Mouse (Mus musculus) liver, embryonic 14.5 days (tissue): Measurements from ENCODE around the gene Cmas. TPM values are rescaled to one million over a fixed set of nuclear protein-coding genes. Genes with fewer than 3 reads are reported as not detected.

Source experiments
- ATAC-seq: fragments of 200-750 bp; cut with Nextera tagmentation; 2 replicates; pipeline ENCODE4 v1.8.0; 2017; ENCODE audit warnings: moderate number of reproducible peaks, mild to moderate bottlenecking, moderate library complexity; ENCODE audit not compliant: insufficient read depth
- DNase-seq, 3 experiments: peaks; one replicate each; pipeline ENCODE4 v3.0.0-alpha.2; 2012 to 2013; ENCODE audit warnings: low read depth in 3 of 3, low spot score in 3 of 3
- H3K27ac ChIP-seq: fragments of 300-500 bp; sonication (generic); 2 replicates; pipeline ENCODE4 v1.5.1; 2014; ENCODE audit warnings: moderate library complexity, mild to moderate bottlenecking, control low read depth, inconsistent platforms
- H3K27me3 ChIP-seq: fragments of 300-500 bp; sonication (generic); 2 replicates; pipeline ENCODE4 v1.6.1; 2014; ENCODE audit warnings: mild to moderate bottlenecking, low read length, moderate library complexity; ENCODE audit not compliant: control insufficient read depth, insufficient read depth
- H3K36me3 ChIP-seq: fragments of 300-500 bp; sonication (generic); replicated peaks from 2 replicates; pipeline ENCODE4 v1.6.1; 2014; ENCODE audit warnings: low read depth; ENCODE audit not compliant: control insufficient read depth, insufficient read depth
- H3K4me1 ChIP-seq, 2 experiments: fragments of 200-500 bp in 1 of 2; fragments of 300-500 bp in 1 of 2; sonication (generic) in 1 of 2; replicated peaks; 2 replicates each; pipeline ENCODE4 v1.6.1; 2012 to 2014; ENCODE audit warnings: antibody characterized with exemption in 1 of 2, inconsistent platforms in 1 of 2, low read length in 1 of 2; ENCODE audit not compliant: control insufficient read depth in 2 of 2, insufficient read depth in 2 of 2
- H3K4me2 ChIP-seq: fragments of 300-500 bp; sonication (generic); 2 replicates; pipeline ENCODE4 v1.6.1; 2014; ENCODE audit warnings: low read depth, mild to moderate bottlenecking, control low read depth, moderate library complexity
- H3K4me3 ChIP-seq, 2 experiments: fragments of 200-500 bp in 1 of 2; fragments of 300-500 bp in 1 of 2; sonication (generic) in 1 of 2; 2 replicates each; pipeline ENCODE4 v1.5.1; 2012 to 2014; ENCODE audit warnings: low read depth in 2 of 2, low read length in 2 of 2, mild to moderate bottlenecking in 2 of 2, control low read depth in 1 of 2, inconsistent platforms in 1 of 2, moderate library complexity in 1 of 2; ENCODE audit not compliant: insufficient read depth in 1 of 2
- H3K9ac ChIP-seq: fragments of 300-500 bp; sonication (generic); replicated peaks from 2 replicates; pipeline ENCODE4 v1.6.1; 2014; ENCODE audit warnings: mild to moderate bottlenecking, control low read depth, moderate library complexity
- H3K9me3 ChIP-seq: fragments of 300-500 bp; sonication (generic); 2 replicates; pipeline ENCODE4 v1.6.1; 2016; ENCODE audit warnings: low read length, mixed read lengths; ENCODE audit not compliant: control insufficient read depth
- CTCF ChIP-seq: IDR thresholded peaks from 2 replicates; pipeline ENCODE4 v1.5.1; 2016; ENCODE audit warnings: antibody characterized with exemption, low read depth, control low read depth
- EP300 ChIP-seq: IDR thresholded peaks from 2 replicates; pipeline ENCODE4 v1.6.1; 2016; ENCODE audit warnings: antibody characterized with exemption, low read depth
- WGBS: fragments of 180-500 bp; shearing (Covaris S2); extraction: QIAGEN DNeasy Blood & Tissue Kit; methylation state at CpG from one replicate; pipeline ENCODE4 v1.1.7; 2014; ENCODE audit not compliant: insufficient replicate concordance; 5-methylcytosine and 5-hydroxymethylcytosine counted together
- polyA plus RNA-seq, 2 experiments: library from polyadenylated mRNA; depleted of rRNA in 1 of 2; stranded (reverse) in 1 of 2; unstranded in 1 of 2; fragments of >200 nt; fragmentation: Nextera tagmentation in 1 of 2; extraction: Ambion mirVana in 1 of 2; gene quantifications; 2 replicates each; pipeline versions ENCODE4 v1.2.1 to v1.2.3; 2012 to 2014

The Cmas gene
- polyA plus RNA-seq, 2 experiments, result 80.7 to 176 TPM

DNA sequence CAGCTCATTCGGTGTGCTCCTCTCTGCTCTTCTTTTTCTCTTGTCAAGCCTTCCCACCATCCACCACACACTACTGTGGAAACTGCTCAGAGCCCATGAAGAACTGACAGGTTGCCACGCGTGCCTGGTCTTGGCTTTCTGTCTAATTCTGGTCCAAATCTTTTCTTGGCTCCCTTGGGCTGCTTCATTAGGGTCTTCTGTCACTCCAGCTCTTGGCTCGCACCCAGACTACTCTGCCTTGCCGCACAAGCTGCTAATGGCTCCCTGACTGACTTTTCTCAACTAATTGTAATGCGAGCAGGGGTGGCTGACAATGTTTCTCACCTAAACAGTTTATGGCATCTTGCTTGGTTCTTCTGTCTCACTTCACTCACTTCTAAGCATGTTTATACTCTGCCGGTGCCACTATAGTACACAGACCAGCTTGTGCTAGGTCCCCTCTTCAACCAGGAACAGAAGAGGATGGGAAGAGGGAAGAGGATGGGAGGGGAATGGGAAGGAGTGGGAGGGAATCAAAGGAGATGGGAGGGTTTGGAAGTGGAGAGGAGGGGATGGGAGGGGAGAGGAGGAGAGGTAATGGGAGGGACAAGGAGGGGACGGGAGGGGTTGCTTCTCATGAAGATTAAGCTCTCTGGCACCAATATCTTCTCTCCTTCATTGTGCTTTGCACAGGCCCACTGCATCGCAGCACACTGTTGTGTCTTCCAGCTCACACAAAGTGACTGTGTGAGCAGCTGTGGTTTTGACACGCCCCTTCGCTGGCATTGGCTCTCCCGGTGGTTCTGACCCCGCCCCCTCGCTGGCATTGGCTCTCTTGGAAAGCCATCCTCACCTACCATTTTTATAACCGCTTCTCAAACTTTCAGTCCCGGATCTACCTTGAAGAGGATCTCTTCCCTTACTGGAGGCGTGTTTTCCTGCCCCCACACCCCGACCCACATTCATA is 31.8 kb downstream of the Cmas start:
- Histone ChIP-seq H3K4me3 (no peak overlapping the region), H3K9ac (no peak overlapping the region), H3K9me3 (no peaks in the 10 kb centered on the region), H3K36me3 (no peaks in the 10 kb centered on the region), H3K27me3 (no peaks in the 10 kb centered on the region), H3K27ac (no peak overlapping the region), H3K4me1 (0 out of 4 replicates have a peak, but pooled peaks cover 0 to 2% of the 10 kb centered on the region in 2 experiments), H3K4me2 (no peak overlapping the region)
- WGBS, result 55% methylated on average over 18 of the region's 18 CpGs
- ATAC-seq (no peak), DNase-seq (no peak)
- TF ChIP-seq EP300 (no peak), CTCF (no peak)

DNA sequence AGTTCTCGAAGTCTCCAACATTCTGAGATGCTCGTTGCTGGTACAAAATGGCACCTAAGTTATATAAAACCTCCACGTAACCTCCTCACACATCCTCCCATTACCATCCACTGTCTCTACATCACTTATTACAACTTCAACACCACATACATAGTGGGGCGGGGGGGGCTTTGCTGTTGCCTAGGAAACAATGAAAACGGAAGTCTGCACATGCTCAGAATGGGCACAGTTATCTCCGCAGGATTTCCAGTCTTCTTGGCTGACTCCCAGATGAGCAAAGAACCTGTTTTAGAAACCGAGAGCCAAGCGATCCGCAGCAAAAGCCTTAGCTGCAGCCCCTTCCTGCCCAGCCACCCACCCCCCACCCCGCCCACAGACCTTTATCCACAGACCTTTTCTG is 33.2 kb downstream of the Cmas start:
- 79% methylated on average over 10 of the region's 10 CpGs for WGBS
- H3K4me1 ChIP-seq, result 0 out of 4 replicates have a peak, but pooled peaks cover 0 to 2% of the 10 kb centered on the region in 2 experiments
- no peak overlapping the region for H3K27ac ChIP-seq
- no peak for ATAC-seq
- DNase-seq, result no peak
- no peak overlapping the region for H3K9ac ChIP-seq
- no peaks in the 10 kb centered on the region for H3K27me3 ChIP-seq
- H3K4me3 ChIP-seq, result no peak overlapping the region
- no peaks in the 10 kb centered on the region for H3K36me3 ChIP-seq
- no peak overlapping the region for H3K4me2 ChIP-seq
- no peaks in the 10 kb centered on the region for H3K9me3 ChIP-seq
- TF ChIP-seq CTCF, result no peak
- no peak for TF ChIP-seq EP300

DNA sequence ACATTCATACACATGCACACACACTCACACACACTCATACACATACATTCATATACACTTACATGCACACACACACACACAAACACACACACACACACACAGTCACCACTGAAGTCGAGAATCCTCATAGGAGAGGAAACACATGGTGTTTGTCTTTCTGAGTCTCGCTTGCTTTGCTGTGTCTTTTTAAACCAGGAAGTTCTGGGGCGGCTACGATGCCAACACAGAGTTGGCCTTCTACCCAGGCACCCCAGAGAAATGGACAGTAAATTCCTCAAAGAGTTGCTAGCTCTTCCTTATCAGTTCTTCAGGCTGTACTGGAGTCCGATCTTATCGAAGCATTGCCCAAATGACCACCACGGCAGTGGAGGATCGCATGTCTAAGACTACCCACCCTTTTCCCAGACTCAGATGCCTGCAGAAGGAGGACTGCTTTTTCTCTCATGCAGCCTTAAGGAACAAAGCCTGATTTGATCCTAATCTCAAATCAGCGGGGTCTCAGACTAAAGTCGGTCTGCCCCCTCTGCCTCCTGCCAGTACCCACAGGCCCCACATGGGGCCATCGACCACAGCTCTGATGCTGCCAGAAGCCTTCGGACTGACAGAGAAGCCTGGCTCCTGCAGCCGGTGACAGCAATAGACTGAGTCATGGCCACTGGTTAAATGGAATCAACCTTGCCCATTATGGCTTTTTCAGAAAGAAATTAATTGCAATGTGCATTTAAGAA is 35.9 kb downstream of the Cmas start:
- whole genome bisulfite sequencing, result 18% methylated on average over 13 of the region's 13 CpGs
- no peaks in the 10 kb centered on the region for H3K27me3 ChIP-seq
- H3K9ac ChIP-seq, result no peak overlapping the region
- ATAC-seq (no peak), DNase-seq (no peak)
- 0 out of 4 replicates have a peak, but pooled peaks cover 0 to 4% of the 10 kb centered on the region in 2 experiments for H3K4me1 ChIP-seq
- H3K4me3 ChIP-seq, result no peak overlapping the region
- TF ChIP-seq CTCF (no peak), EP300 (no peak)
- no peaks in the 10 kb centered on the region for H3K9me3 ChIP-seq
- no peak overlapping the region for H3K27ac ChIP-seq
- H3K4me2 ChIP-seq, result no peak overlapping the region
- H3K36me3 ChIP-seq, result no peaks in the 10 kb centered on the region

DNA sequence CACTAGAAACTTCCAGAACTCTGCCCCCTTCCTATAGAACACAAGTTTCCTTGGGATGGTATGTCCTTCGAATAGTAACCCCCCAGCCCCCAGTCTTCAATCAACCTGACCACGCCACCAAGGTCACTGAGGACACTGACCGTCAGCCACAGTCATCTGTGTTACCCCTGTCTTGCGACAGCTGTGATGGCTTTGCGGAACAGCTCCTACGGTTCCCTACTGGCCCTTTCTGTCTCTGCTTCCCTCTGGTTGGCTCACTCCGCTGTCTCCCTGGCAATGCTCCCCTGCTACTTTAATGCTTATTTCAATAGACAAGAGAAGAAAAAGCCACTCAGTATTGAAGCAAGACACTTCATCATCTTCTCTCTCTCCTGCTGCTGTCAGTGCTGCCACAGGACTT is 37.0 kb downstream of the Cmas start:
- no peaks in the 10 kb centered on the region for H3K36me3 ChIP-seq
- DNase-seq (no peak), ATAC-seq (no peak)
- H3K27ac ChIP-seq, result no peak overlapping the region
- no peak overlapping the region for H3K4me3 ChIP-seq
- H3K27me3 ChIP-seq, result no peaks in the 10 kb centered on the region
- no peak overlapping the region for H3K9ac ChIP-seq
- H3K4me1 ChIP-seq, result 0 out of 4 replicates have a peak, but pooled peaks cover 0 to 4% of the 10 kb centered on the region in 2 experiments
- H3K9me3 ChIP-seq, result no peaks in the 10 kb centered on the region
- WGBS, result 60% methylated on average over 7 of the region's 7 CpGs
- TF ChIP-seq CTCF (no peak), EP300 (no peak)
- no peak overlapping the region for H3K4me2 ChIP-seq

DNA sequence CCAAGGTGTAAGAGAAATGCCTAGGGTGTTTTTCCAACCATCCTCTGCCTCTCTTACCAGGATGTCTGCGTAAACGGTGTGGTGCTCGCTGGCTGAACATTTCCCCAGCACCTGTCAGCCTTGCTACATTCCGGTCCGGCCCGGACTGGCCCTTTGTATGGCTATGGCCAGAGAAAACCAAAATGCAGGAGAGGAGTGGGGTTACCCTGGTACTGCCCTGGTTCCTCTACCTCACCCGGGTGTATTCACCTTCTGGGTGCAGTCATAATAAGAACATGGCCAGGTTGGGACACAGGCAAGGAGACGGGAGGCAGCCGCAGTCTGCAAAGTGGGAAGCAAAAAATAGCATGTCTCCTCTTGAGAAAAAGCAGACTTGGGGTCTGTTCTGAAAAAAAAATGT is 38.6 kb downstream of the Cmas start:
- 81% methylated on average over 9 of the region's 9 CpGs for WGBS
- no peak for TF ChIP-seq EP300
- no peak for TF ChIP-seq CTCF
- no peak overlapping the region for H3K4me2 ChIP-seq
- no peaks in the 10 kb centered on the region for H3K36me3 ChIP-seq
- H3K27me3 ChIP-seq, result no peaks in the 10 kb centered on the region
- H3K4me1 ChIP-seq, result peaks cover 0 to 9% of the 10 kb centered on the region in 2 experiments; a peak in 2 of 4 replicates
- DNase-seq, result no peak
- no peak overlapping the region for H3K9ac ChIP-seq
- H3K9me3 ChIP-seq, result no peaks in the 10 kb centered on the region
- H3K4me3 ChIP-seq, result no peak overlapping the region
- ATAC-seq, result no peak
- H3K27ac ChIP-seq, result no peak overlapping the region
